Mouse (Mus musculus): ENCODE measurements around the gene Olfr745. TPM values are rescaled to one million over a fixed set of nuclear protein-coding genes. Genes with fewer than 3 reads are reported as not detected.

Olfr745 gene
- polyA plus RNA-seq (2014; fragmentation: Nextera tagmentation; extraction: Ambion mirVana): not detected in 2 replicates

GRCm38 (mm10) chr14:50639088-50639487 lies at the start of gene Olfr745:
Gene Olfr745 (plus strand): TSS chr14:50639388.
- Histone ChIP-seq H3K4me1 (ENCODE audit: control insufficient read depth, insufficient read depth, low read length) (no peaks in the 10 kb centered on the region), H3K27me3 (ENCODE audit: control insufficient read depth, insufficient read depth, low read length) (no peaks in the 10 kb centered on the region), H3K27ac (ENCODE audit: low read depth, low read length) (no peak within 1 kb of the TSS), H3K9ac (ENCODE audit: low read length) (no peak within 1 kb of the TSS), H3K4me2 (no peak within 1 kb of the TSS), H3K4me3 (ENCODE audit: low read depth, low read length) (no peak within 1 kb of the TSS), H3K9me3 (ENCODE audit: control insufficient read depth, low read length) (no peaks in the 10 kb centered on the region), H3K36me3 (ENCODE audit: control insufficient read depth, insufficient read depth, low read length) (no peaks in the 10 kb centered on the region)
- no peak for ATAC-seq (ENCODE audit: low FRiP score)
- WGBS: 82% methylated on average over 2 of the region's 2 CpGs
- DNase-seq (ENCODE audit: low spot score, missing footprints): no peak

- ATAC-seq (ENCODE audit: low FRiP score) (no peak), DNase-seq (ENCODE audit: low spot score, missing footprints) (no peak)
- no peak within 1 kb of the TSS for H3K4me3 ChIP-seq (ENCODE audit: low read depth, low read length)
- no peak within 1 kb of the TSS for H3K4me2 ChIP-seq
- H3K9me3 ChIP-seq (ENCODE audit: control insufficient read depth, low read length): no peaks in the 10 kb centered on the region
- H3K4me1 ChIP-seq (ENCODE audit: control insufficient read depth, insufficient read depth, low read length): no peaks in the 10 kb centered on the region
- H3K36me3 ChIP-seq (ENCODE audit: control insufficient read depth, insufficient read depth, low read length): no peaks in the 10 kb centered on the region
- no peaks in the 10 kb centered on the region for H3K27me3 ChIP-seq (ENCODE audit: control insufficient read depth, insufficient read depth, low read length)
- no peak within 1 kb of the TSS for H3K9ac ChIP-seq (ENCODE audit: low read length)
- H3K27ac ChIP-seq (ENCODE audit: low read depth, low read length): no peak within 1 kb of the TSS
- 90% methylated on average over 2 of the region's 2 CpGs for WGBS
Measured at GRCm38 (mm10) chr14:50614579-50614978, 24.6 kb upstream of the Olfr745 start, which contains the start of gene Olfr744. Gene Olfr744 (plus strand): TSS chr14:50614879.

- Histone ChIP-seq H3K9me3 (ENCODE audit: control insufficient read depth, low read length) (no peaks in the 10 kb centered on the region; the same call in 1 of the 2 replicates), H3K27ac (ENCODE audit: low read depth, low read length) (no peak within 1 kb of the TSS), H3K4me1 (ENCODE audit: control insufficient read depth, insufficient read depth, low read length) (no peaks in the 10 kb centered on the region), H3K4me3 (ENCODE audit: low read depth, low read length) (no peak within 1 kb of the TSS), H3K4me2 (no peak within 1 kb of the TSS), H3K27me3 (ENCODE audit: control insufficient read depth, insufficient read depth, low read length) (no peaks in the 10 kb centered on the region), H3K9ac (ENCODE audit: low read length) (no peak within 1 kb of the TSS), H3K36me3 (ENCODE audit: control insufficient read depth, insufficient read depth, low read length) (no peaks in the 10 kb centered on the region)
- DNase-seq (ENCODE audit: low spot score, missing footprints): no peak
- no peak for ATAC-seq (ENCODE audit: low FRiP score)
Measured at GRCm38 (mm10) chr14:50646783-50647182, 7.6 kb downstream of the Olfr745 start, which contains the start of gene Olfr746. Gene Olfr746 (plus strand): TSS chr14:50647083.

- ATAC-seq (ENCODE audit: low FRiP score) (no peak), DNase-seq (ENCODE audit: low spot score, missing footprints) (no peak)
- Histone ChIP-seq H3K4me1 (ENCODE audit: control insufficient read depth, insufficient read depth, low read length) (no peaks in the 10 kb centered on the region), H3K27me3 (ENCODE audit: control insufficient read depth, insufficient read depth, low read length) (no peaks in the 10 kb centered on the region), H3K4me2 (no peak within 1 kb of the TSS), H3K4me3 (ENCODE audit: low read depth, low read length) (no peak within 1 kb of the TSS), H3K36me3 (ENCODE audit: control insufficient read depth, insufficient read depth, low read length) (no peaks in the 10 kb centered on the region), H3K9ac (ENCODE audit: low read length) (no peak within 1 kb of the TSS), H3K9me3 (ENCODE audit: control insufficient read depth, low read length) (no peaks in the 10 kb centered on the region), H3K27ac (ENCODE audit: low read depth, low read length) (no peak within 1 kb of the TSS)
- WGBS: 90% methylated on average over 3 of the region's 3 CpGs
Measured at GRCm38 (mm10) chr14:50693106-50693505, 53.9 kb downstream of the Olfr745 start, which contains the start of gene Olfr747. Gene Olfr747 (minus strand): TSS chr14:50693206.

Other genes starting within 250 kb of the Olfr745 start
- not detected in 2 replicates for gene Olfr738, start 231.8 kb upstream of the Olfr745 start, polyA plus RNA-seq (2014; fragmentation: Nextera tagmentation; extraction: Ambion mirVana)
- gene Olfr739, start 220.8 kb upstream of the Olfr745 start, polyA plus RNA-seq (2014; fragmentation: Nextera tagmentation; extraction: Ambion mirVana): not detected in 2 replicates
- not detected in 2 replicates for gene Olfr740, start 193.8 kb upstream of the Olfr745 start, polyA plus RNA-seq (2014; fragmentation: Nextera tagmentation; extraction: Ambion mirVana)
- not detected in 2 replicates for gene Olfr741, start 166.7 kb upstream of the Olfr745 start, polyA plus RNA-seq (2014; fragmentation: Nextera tagmentation; extraction: Ambion mirVana)
- not detected in 2 replicates for gene Olfr742, start 135.8 kb upstream of the Olfr745 start, polyA plus RNA-seq (2014; fragmentation: Nextera tagmentation; extraction: Ambion mirVana)
- gene Olfr743, start 117.5 kb upstream of the Olfr745 start, polyA plus RNA-seq (2014; fragmentation: Nextera tagmentation; extraction: Ambion mirVana): not detected in 2 replicates
- gene Olfr744, start 24.5 kb upstream of the Olfr745 start, polyA plus RNA-seq (2014; fragmentation: Nextera tagmentation; extraction: Ambion mirVana): not detected in 2 replicates
- gene Olfr746, start 7.7 kb downstream of the Olfr745 start, polyA plus RNA-seq (2014; fragmentation: Nextera tagmentation; extraction: Ambion mirVana): not detected in 2 replicates
- gene Olfr747, start 53.8 kb downstream of the Olfr745 start, polyA plus RNA-seq (2014; fragmentation: Nextera tagmentation; extraction: Ambion mirVana): not detected in 2 replicates
- not detected in 2 replicates for gene Olfr748, start 68.0 kb downstream of the Olfr745 start, polyA plus RNA-seq (2014; fragmentation: Nextera tagmentation; extraction: Ambion mirVana)
- not detected in 2 replicates for gene Olfr749, start 105.7 kb downstream of the Olfr745 start, polyA plus RNA-seq (2014; fragmentation: Nextera tagmentation; extraction: Ambion mirVana)
- gene Ttc5, start 146.1 kb downstream of the Olfr745 start, polyA plus RNA-seq (2014; fragmentation: Nextera tagmentation; extraction: Ambion mirVana): 102 and 105 TPM in 2 replicates
- not detected in 2 replicates for gene Ccnb1ip1, start 168.3 kb downstream of the Olfr745 start, polyA plus RNA-seq (2014; fragmentation: Nextera tagmentation; extraction: Ambion mirVana)
- gene Parp2, start 168.5 kb downstream of the Olfr745 start, polyA plus RNA-seq (2014; fragmentation: Nextera tagmentation; extraction: Ambion mirVana): 61.9 and 65.5 TPM in 2 replicates
- gene Tep1, start 231.2 kb downstream of the Olfr745 start, polyA plus RNA-seq (2014; fragmentation: Nextera tagmentation; extraction: Ambion mirVana): 4.9 and 5.5 TPM in 2 replicates